Comparison of ENCODE assay signal across 8 mouse cellular contexts in genomic region chr15:59728131-59728601, GRCm38 (mm10).
DNase-seq lines count a peak whose midpoint lies in the region; ATAC-seq and TF ChIP-seq lines count a peak whose summit lies in the region.

No protein-coding gene starts in this region.

- H3K4me3 ChIP-seq in forebrain, postnatal 0 days (ENCODE audit: low read depth, low read length) = no peak overlapping the region

- ATAC-seq in monocyte, adult 5-6 weeks (replicated peaks; ENCODE audit: insufficient number of reproducible peaks, low FRiP score, low TSS enrichment, poor library complexity, severe bottlenecking) = peak; percentile 93
- no peak for ATAC-seq in forebrain, postnatal 0 days

- H3K36me3 ChIP-seq in forebrain, postnatal 0 days (ENCODE audit: insufficient read depth) = no peaks in the 10 kb centered on the region

- peak; percentile 89 for DNase-seq in layer of hippocampus, adult 9-11 months
- no peak for DNase-seq in layer of hippocampus, adult 9-10 months (ENCODE audit: low spot score)
- peak; percentile 28 to 58 for DNase-seq in adrenal gland, postnatal 4 days (ENCODE audit: low spot score in 2 of 2)
- DNase-seq in heart, adult 8-10 months (ENCODE audit: low spot score) = peak; percentile 74
- peak; percentile 34 to 62 for DNase-seq in left cerebral cortex, postnatal 14 days (ENCODE audit: low spot score in 2 of 2)
- no peak for DNase-seq in forebrain, postnatal 0 days
- DNase-seq in cerebellum, adult 9-10 months = no peak

- no peak overlapping the region for H3K9ac ChIP-seq in forebrain, postnatal 0 days

- WGBS in forebrain, postnatal 0 days = 81% methylated on average over 8 of the region's 8 CpGs

- H3K27me3 ChIP-seq in forebrain, postnatal 0 days (ENCODE audit: insufficient read depth, low read length) = no peaks in the 10 kb centered on the region

- no peak for TF ChIP-seq CTCF in forebrain, postnatal 0 days (IDR thresholded peaks at IDR 0.05; ENCODE audit: low read depth)

- no peak overlapping the region for H3K27ac ChIP-seq in forebrain, postnatal 0 days (ENCODE audit: low read depth, low read length)

- intact Hi-C loops in left cerebral cortex, postnatal 14 days (cut with DNase I) = no loop called here

- H3K4me1 ChIP-seq in forebrain, postnatal 0 days (ENCODE audit: insufficient read depth) = no peaks in the 10 kb centered on the region

- no peaks in the 10 kb centered on the region for H3K9me3 ChIP-seq in forebrain, postnatal 0 days (ENCODE audit: low read length)

- no peak overlapping the region for H3K4me2 ChIP-seq in forebrain, postnatal 0 days (ENCODE audit: low read depth)

Comparison
In these comparisons a context has a peak if more than half of its experiments do, and no peak if none do; other contexts are left out.
1. DNase-seq: peak in layer of hippocampus, adult 9-11 months (single experiment), adrenal gland, postnatal 4 days (2 of 2), heart, adult 8-10 months (single experiment) and left cerebral cortex, postnatal 14 days (2 of 2); none in layer of hippocampus, adult 9-10 months (single experiment), forebrain, postnatal 0 days (single experiment) and cerebellum, adult 9-10 months (single experiment).